Mouse (Mus musculus) olfactory bulb, adult 2 months (tissue): ENCODE results near the gene L3mbtl2.

Experiments used
- CTCF ChIP-seq: fragments of 200-500 bp; IDR thresholded peaks from 2 replicates; pipeline ENCODE4 v1.5.1; 2012; ENCODE audit warnings: low read depth, mild to moderate bottlenecking, low read length, moderate library complexity; ENCODE audit not compliant: insufficient read depth
- POLR2A ChIP-seq: fragments of 200-500 bp; IDR thresholded peaks from 2 replicates; pipeline ENCODE4 v1.6.1; 2012; ENCODE audit warnings: mild to moderate bottlenecking, low read depth, low read length, moderate library complexity; ENCODE audit not compliant: insufficient read depth

- TF ChIP-seq POLR2A (no peak), CTCF (no peak)
Measured at GRCm38 (mm10) chr15:81649516-81650455, 13.9 kb upstream of the L3mbtl2 start.
